Mouse (Mus musculus): ENCODE results near the gene Utrn. TPM values are rescaled to one million over a fixed set of nuclear protein-coding genes. Genes with fewer than 3 reads are reported as not detected.
A peak's percentile ranks its signal among the peaks of the same experiment; 100 is the strongest.

Gene Utrn
- polyA plus RNA-seq, 1 experiment from 2014 or later: 17.6 TPM

DNA sequence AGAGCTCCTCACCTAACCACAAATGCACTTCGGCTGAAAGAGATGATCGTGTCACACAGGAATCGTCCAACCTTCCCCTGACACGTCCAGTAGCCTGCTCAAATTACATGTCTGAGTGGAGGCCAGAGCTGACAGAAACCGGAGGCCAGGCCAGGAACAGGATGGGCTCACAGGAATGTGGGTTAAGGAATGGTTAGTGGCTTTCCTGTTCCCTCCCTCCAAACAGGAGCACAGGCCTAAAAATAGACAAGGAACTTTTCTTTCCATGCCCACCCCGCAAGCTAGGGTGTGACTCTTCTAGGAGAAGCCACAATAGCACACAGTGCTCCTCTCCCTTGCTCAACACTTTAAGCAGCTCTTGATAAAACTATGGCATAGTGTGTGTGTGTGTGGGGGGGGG is 174.4 kb downstream of the Utrn start:
- no peaks in the 10 kb centered on the region for H3K9me3 ChIP-seq (replicated peaks; ENCODE audit: control insufficient read depth, low read length, poor library complexity, severe bottlenecking)
- WGBS: 79% methylated on average over 6 of the region's 6 CpGs
- no peaks in the 10 kb centered on the region for H3K27me3 ChIP-seq (ENCODE audit: control insufficient read depth, insufficient read depth, low read depth, low read length)

DNA sequence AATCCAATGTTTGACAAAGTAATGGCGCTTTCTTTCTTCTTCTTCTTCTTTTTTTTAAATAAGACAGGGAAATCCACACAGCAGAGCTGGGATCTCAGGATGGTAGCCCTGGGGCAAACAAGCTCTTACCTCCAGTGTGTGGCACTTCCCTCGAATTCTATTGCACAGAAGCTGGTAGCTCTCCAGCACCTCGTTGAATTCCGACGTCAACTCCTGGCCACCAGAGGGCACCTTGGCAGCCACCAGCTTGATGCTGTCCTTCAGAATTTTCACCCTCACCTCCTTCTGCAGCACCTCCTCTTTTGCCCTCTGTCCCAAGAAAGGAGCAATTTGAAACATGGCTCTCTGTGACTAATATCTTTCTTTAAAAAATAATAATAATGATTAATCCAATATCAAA is 178.6 kb downstream of the Utrn start:
- Histone ChIP-seq H3K27ac (ENCODE audit: low read length) (no peak overlapping the region), H3K36me3 (ENCODE audit: control insufficient read depth, insufficient read depth, low read length) (no peaks in the 10 kb centered on the region), H3K4me3 (ENCODE audit: low read depth, low read length) (no peak overlapping the region), H3K9ac (ENCODE audit: low read depth, low read length) (no peak overlapping the region), H3K27me3 (ENCODE audit: control insufficient read depth, insufficient read depth, low read depth, low read length) (no peaks in the 10 kb centered on the region), H3K4me2 (ENCODE audit: low read length) (no peak overlapping the region), H3K9me3 (replicated peaks; ENCODE audit: control insufficient read depth, low read length, poor library complexity, severe bottlenecking) (no peaks in the 10 kb centered on the region), H3K4me1 (ENCODE audit: control insufficient read depth, insufficient read depth, low read length) (no peaks in the 10 kb centered on the region)
- ATAC-seq: 0 out of 2 replicates have a peak, but pooled peaks have one; percentile 68
- WGBS: 25% methylated on average over 5 of the region's 5 CpGs

More for the DNA sequence above, 174.4 kb downstream of the Utrn start:
- no peak overlapping the region for H3K27ac ChIP-seq (ENCODE audit: low read length)
- no peaks in the 10 kb centered on the region for H3K4me1 ChIP-seq (ENCODE audit: control insufficient read depth, insufficient read depth, low read length)
- no peak overlapping the region for H3K4me2 ChIP-seq (ENCODE audit: low read length)
- no peaks in the 10 kb centered on the region for H3K36me3 ChIP-seq (ENCODE audit: control insufficient read depth, insufficient read depth, low read length)
- no peak overlapping the region for H3K9ac ChIP-seq (ENCODE audit: low read depth, low read length)
- no peak overlapping the region for H3K4me3 ChIP-seq (ENCODE audit: low read depth, low read length)
- ATAC-seq: no peak

- no peak overlapping the region for H3K4me3 ChIP-seq (ENCODE audit: low read depth, low read length)
- H3K27me3 ChIP-seq (ENCODE audit: control insufficient read depth, insufficient read depth, low read depth, low read length): no peaks in the 10 kb centered on the region
- H3K4me2 ChIP-seq (ENCODE audit: low read length): no peak overlapping the region
- no peaks in the 10 kb centered on the region for H3K36me3 ChIP-seq (ENCODE audit: control insufficient read depth, insufficient read depth, low read length)
- no peaks in the 10 kb centered on the region for H3K4me1 ChIP-seq (ENCODE audit: control insufficient read depth, insufficient read depth, low read length)
- H3K9me3 ChIP-seq (replicated peaks; ENCODE audit: control insufficient read depth, low read length, poor library complexity, severe bottlenecking): no peaks in the 10 kb centered on the region
- ATAC-seq: no peak
- no peak overlapping the region for H3K9ac ChIP-seq (ENCODE audit: low read depth, low read length)
- H3K27ac ChIP-seq (ENCODE audit: low read length): no peak overlapping the region
These were observed 183.5 kb downstream of the Utrn start for GRCm38 (mm10) chr10:12685683-12686082.

GRCm38 (mm10) chr10:12684018-12684417 is 185.1 kb downstream of the Utrn start:
- no peak for ATAC-seq
- no peaks in the 10 kb centered on the region for H3K36me3 ChIP-seq (ENCODE audit: control insufficient read depth, insufficient read depth, low read length)
- no peak overlapping the region for H3K4me2 ChIP-seq (ENCODE audit: low read length)
- H3K9ac ChIP-seq (ENCODE audit: low read depth, low read length): no peak overlapping the region
- no peaks in the 10 kb centered on the region for H3K27me3 ChIP-seq (ENCODE audit: control insufficient read depth, insufficient read depth, low read depth, low read length)
- WGBS: 88% methylated on average over 3 of the region's 3 CpGs
- no peak overlapping the region for H3K4me3 ChIP-seq (ENCODE audit: low read depth, low read length)
- no peaks in the 10 kb centered on the region for H3K9me3 ChIP-seq (replicated peaks; ENCODE audit: control insufficient read depth, low read length, poor library complexity, severe bottlenecking)
- no peaks in the 10 kb centered on the region for H3K4me1 ChIP-seq (ENCODE audit: control insufficient read depth, insufficient read depth, low read length)
- H3K27ac ChIP-seq (ENCODE audit: low read length): no peak overlapping the region

DNA sequence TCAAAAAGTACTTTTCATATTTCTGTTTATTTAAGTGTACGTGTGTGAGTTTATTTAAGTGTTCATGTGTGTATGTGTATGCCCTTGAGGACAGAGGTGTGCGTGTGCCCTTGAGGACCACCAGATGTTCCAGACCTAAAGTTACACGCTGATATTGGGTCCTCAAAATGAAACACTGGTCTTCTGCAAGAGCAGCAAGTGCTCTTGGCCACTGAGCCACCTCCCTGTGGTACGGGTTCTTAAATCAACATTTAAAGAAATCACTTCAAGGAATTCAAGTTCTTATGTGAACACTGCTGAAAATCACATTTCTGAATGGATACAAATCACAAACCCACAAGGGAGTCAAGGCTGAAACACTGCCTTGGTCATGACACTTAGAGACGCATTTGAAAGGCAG is 195.9 kb downstream of the Utrn start:
- no peak overlapping the region for H3K4me2 ChIP-seq (ENCODE audit: low read length)
- no peaks in the 10 kb centered on the region for H3K36me3 ChIP-seq (ENCODE audit: control insufficient read depth, insufficient read depth, low read length)
- H3K27ac ChIP-seq (ENCODE audit: low read length): no peak overlapping the region
- no peak for ATAC-seq
- no peaks in the 10 kb centered on the region for H3K27me3 ChIP-seq (ENCODE audit: control insufficient read depth, insufficient read depth, low read depth, low read length)
- WGBS: 95% methylated on average over 5 of the region's 5 CpGs
- H3K9me3 ChIP-seq (replicated peaks; ENCODE audit: control insufficient read depth, low read length, poor library complexity, severe bottlenecking): no peaks in the 10 kb centered on the region
- H3K4me1 ChIP-seq (ENCODE audit: control insufficient read depth, insufficient read depth, low read length): no peaks in the 10 kb centered on the region
- H3K4me3 ChIP-seq (ENCODE audit: low read depth, low read length): no peak overlapping the region
- no peak overlapping the region for H3K9ac ChIP-seq (ENCODE audit: low read depth, low read length)

- H3K4me1 ChIP-seq (ENCODE audit: control insufficient read depth, insufficient read depth, low read length): no peaks in the 10 kb centered on the region
- no peak for ATAC-seq
- no peak overlapping the region for H3K9ac ChIP-seq (ENCODE audit: low read depth, low read length)
- H3K4me2 ChIP-seq (ENCODE audit: low read length): no peak overlapping the region
- 92% methylated on average over 9 of the region's 9 CpGs for WGBS
- H3K27ac ChIP-seq (ENCODE audit: low read length): no peak overlapping the region
- no peaks in the 10 kb centered on the region for H3K27me3 ChIP-seq (ENCODE audit: control insufficient read depth, insufficient read depth, low read depth, low read length)
- H3K4me3 ChIP-seq (ENCODE audit: low read depth, low read length): no peak overlapping the region
- no peaks in the 10 kb centered on the region for H3K36me3 ChIP-seq (ENCODE audit: control insufficient read depth, insufficient read depth, low read length)
- H3K9me3 ChIP-seq (replicated peaks; ENCODE audit: control insufficient read depth, low read length, poor library complexity, severe bottlenecking): no peaks in the 10 kb centered on the region
These were observed 197.6 kb downstream of the Utrn start for GRCm38 (mm10) chr10:12671608-12672007.

DNA sequence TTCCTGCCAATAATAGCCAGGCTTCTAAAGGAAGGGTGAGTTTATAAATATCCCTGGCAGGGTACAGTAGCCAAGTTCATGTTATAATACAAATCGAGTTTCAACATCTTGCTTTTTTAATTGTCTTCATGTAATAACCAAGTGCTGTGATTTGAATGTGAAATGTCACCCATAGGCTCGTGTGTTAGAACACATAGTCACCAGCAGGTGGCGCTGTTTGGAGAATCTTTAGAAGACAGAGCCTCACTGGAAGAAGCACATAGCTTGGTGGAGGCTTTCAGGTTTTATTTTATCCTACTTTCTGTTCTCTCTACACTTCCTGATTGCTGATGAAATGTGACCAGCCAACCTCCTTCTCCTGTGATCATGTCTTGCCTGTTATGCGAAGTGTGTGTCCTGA is 207.1 kb downstream of the Utrn start:
- no peaks in the 10 kb centered on the region for H3K4me1 ChIP-seq (ENCODE audit: control insufficient read depth, insufficient read depth, low read length)
- H3K4me3 ChIP-seq (ENCODE audit: low read depth, low read length): no peak overlapping the region
- H3K4me2 ChIP-seq (ENCODE audit: low read length): no peak overlapping the region
- H3K27me3 ChIP-seq (ENCODE audit: control insufficient read depth, insufficient read depth, low read depth, low read length): no peaks in the 10 kb centered on the region
- no peaks in the 10 kb centered on the region for H3K9me3 ChIP-seq (replicated peaks; ENCODE audit: control insufficient read depth, low read length, poor library complexity, severe bottlenecking)
- no peak for ATAC-seq
- H3K36me3 ChIP-seq (ENCODE audit: control insufficient read depth, insufficient read depth, low read length): no peaks in the 10 kb centered on the region
- WGBS: 93% methylated on average over 4 of the region's 4 CpGs
- no peak overlapping the region for H3K27ac ChIP-seq (ENCODE audit: low read length)
- H3K9ac ChIP-seq (ENCODE audit: low read depth, low read length): no peak overlapping the region

DNA sequence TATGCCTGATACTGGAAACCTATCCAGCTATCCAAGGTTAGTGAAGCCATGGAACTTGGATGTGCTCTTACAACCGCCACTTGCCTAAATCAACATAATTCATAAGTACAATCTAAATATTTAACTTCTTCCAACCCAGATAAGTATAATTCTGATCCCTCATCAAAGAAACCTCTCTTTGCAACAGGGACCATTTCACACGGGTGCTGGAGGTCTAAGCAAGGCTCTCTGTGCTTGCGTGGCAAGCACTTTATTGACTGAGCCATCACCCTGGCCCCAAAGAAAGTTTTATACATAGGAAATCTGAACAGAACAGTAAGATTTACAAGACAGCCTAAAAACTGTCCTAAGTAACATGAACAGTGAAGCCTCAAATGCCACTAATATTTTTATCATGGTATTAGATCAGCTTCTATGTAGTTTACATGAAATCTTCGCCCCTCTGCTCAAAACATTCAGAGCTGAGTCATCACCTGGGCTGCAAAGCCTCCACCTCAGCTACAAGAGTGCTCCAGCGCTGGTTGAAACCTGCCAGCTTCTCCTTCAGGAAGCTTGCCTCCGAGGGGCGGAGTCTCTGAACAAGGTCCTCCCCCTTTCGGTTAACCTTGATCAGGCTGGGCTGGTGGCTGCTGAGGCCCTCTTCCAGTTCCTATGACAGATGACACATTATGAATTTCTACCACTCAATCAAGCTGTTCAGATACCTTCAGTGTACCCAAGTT is 211.0 kb downstream of the Utrn start:
- no peaks in the 10 kb centered on the region for H3K27me3 ChIP-seq (ENCODE audit: control insufficient read depth, insufficient read depth, low read depth, low read length)
- no peak overlapping the region for H3K4me2 ChIP-seq (ENCODE audit: low read length)
- 79% methylated on average over 8 of the region's 8 CpGs for WGBS
- H3K36me3 ChIP-seq (ENCODE audit: control insufficient read depth, insufficient read depth, low read length): no peaks in the 10 kb centered on the region
- no peak overlapping the region for H3K9ac ChIP-seq (ENCODE audit: low read depth, low read length)
- no peak overlapping the region for H3K27ac ChIP-seq (ENCODE audit: low read length)
- no peaks in the 10 kb centered on the region for H3K9me3 ChIP-seq (replicated peaks; ENCODE audit: control insufficient read depth, low read length, poor library complexity, severe bottlenecking)
- H3K4me1 ChIP-seq (ENCODE audit: control insufficient read depth, insufficient read depth, low read length): no peaks in the 10 kb centered on the region
- ATAC-seq: no peak
- H3K4me3 ChIP-seq (ENCODE audit: low read depth, low read length): no peak overlapping the region

DNA sequence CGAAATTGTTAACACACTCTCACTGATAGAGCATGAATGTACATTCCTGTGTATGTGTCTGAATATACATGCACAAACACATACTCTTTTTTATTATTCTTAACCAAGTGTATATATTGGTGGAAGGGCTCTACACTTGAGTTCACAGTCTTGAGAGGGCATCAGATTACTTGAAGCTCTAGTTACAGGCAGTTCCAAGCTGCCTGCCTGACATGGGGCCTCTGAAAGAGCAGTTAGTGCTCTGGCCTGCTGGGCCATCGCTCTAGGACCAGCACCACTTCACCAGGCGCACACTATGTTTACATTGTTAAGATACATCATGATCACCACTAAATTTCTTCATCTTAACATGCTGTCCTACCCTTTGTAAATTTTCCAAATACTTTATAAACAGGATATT is 216.2 kb downstream of the Utrn start:
- no peak for ATAC-seq
- WGBS: 93% methylated on average over 3 of the region's 3 CpGs
- Histone ChIP-seq H3K27ac (ENCODE audit: low read length) (no peak overlapping the region), H3K36me3 (ENCODE audit: control insufficient read depth, insufficient read depth, low read length) (no peaks in the 10 kb centered on the region), H3K9me3 (replicated peaks; ENCODE audit: control insufficient read depth, low read length, poor library complexity, severe bottlenecking) (no peaks in the 10 kb centered on the region), H3K4me3 (ENCODE audit: low read depth, low read length) (no peak overlapping the region), H3K9ac (ENCODE audit: low read depth, low read length) (no peak overlapping the region), H3K4me1 (ENCODE audit: control insufficient read depth, insufficient read depth, low read length) (no peaks in the 10 kb centered on the region), H3K27me3 (ENCODE audit: control insufficient read depth, insufficient read depth, low read depth, low read length) (no peaks in the 10 kb centered on the region), H3K4me2 (ENCODE audit: low read length) (no peak overlapping the region)
